Mouse (Mus musculus) thymus, postnatal 0 days (tissue): Measurements from ENCODE around the gene Plac1. TPM values are rescaled to one million over a fixed set of nuclear protein-coding genes. Genes with fewer than 3 reads are reported as not detected.
A peak's percentile ranks its signal among the peaks of the same experiment; 100 is the strongest.

Source experiments
- DNase-seq: peaks from one replicate; pipeline ENCODE4 v3.0.0-alpha.2; 2015; ENCODE audit warnings: low spot score
- polyA plus RNA-seq: library from polyadenylated mRNA; unstranded; fragments of >200 nt; fragmentation: Nextera tagmentation; extraction: Ambion mirVana; gene quantifications from 2 replicates; pipeline ENCODE4 v1.2.1, GENCODE M21; 2015

Plac1 gene
- polyA plus RNA-seq, 1 experiment from 2014 or later, result 0.92 TPM

DNA sequence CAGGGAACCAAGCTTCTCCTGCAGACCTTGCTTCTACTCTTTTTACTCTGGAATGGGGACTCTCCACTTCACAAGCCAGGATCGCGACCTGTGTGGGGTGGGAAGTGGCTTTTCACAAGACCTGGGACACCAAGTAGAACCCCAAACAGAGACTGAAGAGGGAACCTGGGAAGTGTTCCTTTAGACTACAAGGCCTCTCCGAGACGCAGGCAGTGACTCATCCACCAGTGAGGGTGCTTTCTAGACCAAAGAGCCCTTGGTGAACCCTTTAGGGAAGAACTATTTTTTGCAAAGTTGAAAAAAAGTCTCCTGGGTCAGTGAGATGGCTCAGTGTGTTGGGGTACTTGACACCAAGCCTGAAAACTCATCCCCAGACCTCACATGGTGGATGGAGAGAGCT is 129.8 kb downstream of the Plac1 start:
- no peak for DNase-seq

DNA sequence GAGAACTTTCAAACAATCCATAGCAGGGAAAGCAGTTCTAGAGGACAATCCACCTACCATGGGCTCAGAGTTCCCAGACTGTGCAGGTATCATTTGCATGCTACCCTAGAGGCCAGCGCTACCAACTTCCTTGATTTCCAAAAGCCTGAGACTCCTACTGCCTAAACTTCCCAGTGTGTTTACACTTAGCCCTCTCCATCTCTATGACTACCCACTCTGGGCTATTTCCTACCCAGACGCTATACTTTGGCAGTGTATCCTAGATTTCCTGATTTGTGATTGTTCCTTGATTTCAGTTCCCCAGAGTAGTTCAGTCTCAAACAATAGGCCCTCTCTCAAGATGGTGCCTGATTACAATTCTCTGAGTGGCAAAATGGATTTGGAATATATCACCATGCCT is 132.8 kb downstream of the Plac1 start:
- no peak for DNase-seq

DNA sequence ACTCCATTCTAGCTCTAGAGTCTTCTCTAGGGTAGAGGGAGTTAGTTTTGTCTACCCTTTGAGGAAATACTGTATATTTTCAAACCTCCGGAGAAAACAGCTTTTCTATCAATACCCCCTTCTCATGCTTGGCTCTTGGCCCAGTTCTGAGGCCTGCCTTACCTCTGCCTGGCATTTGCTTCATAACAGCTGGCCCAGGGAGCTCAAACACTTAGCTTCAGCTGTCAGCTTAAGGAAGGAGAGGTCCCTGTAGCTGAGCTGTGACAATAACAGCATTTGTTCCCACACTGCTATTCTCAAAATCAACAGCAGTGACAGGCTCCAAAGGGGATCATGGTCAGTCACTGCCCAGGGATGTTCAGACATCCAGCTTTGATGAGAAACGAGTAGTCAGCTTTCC is 138.7 kb downstream of the Plac1 start:
- DNase-seq, result no peak

DNA sequence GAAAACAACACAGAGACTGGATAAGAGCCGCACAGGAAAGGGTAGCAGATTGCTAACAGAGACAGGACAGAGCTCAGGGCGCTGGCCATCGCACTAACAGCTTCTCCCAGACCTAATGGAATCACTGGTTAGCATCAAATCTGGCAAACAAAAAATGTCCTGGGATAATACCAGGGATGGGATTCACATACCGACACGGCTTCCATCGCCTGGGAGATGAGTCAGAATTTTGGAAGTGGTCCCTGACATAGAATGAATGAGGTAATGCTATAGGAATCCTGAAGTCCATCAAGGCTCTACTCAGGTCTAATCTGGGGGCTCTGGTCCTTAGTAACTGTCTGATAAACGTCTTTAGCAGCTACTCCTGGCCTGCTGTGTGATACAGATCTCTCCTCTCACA is 140.0 kb downstream of the Plac1 start:
- no peak for DNase-seq

DNA sequence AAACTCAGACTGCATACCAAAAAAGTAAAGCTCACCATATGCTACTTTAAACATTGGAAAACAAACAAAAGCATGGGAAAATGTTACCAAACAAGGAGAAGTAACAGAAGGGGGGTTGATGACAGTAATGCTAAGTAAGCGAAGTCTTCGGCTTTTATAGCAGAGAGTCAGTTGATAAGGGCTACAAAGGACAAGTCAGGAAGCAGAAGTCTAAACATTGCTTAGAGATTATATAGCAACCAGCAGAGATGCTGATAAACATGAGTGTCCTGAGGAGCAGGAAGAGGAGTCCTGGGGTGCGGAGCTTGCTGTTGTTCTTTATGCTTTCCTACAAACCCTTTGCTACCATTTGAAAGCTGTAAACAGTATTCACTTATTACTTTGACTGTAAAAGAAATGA is 140.6 kb downstream of the Plac1 start:
- no peak for DNase-seq

DNA sequence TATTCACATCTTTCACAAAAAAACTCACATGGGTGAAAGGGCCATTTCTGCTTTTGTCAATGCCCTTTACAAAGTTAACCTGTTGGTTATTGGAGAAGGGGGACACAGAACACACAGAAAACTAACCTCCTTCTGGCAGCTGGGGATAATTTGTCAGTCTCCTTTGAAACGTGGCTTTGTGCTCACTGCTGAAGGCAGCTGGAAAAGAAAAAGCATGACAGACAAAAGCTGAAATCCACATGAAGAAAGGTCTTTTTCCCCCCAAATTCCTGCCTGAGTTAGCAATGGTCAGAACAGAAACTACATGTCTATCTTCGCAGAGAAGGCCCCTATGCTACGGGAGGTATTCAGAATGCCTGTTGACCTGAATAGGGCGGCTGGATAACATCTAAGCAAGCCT is 141.6 kb downstream of the Plac1 start:
- no peak for DNase-seq

DNA sequence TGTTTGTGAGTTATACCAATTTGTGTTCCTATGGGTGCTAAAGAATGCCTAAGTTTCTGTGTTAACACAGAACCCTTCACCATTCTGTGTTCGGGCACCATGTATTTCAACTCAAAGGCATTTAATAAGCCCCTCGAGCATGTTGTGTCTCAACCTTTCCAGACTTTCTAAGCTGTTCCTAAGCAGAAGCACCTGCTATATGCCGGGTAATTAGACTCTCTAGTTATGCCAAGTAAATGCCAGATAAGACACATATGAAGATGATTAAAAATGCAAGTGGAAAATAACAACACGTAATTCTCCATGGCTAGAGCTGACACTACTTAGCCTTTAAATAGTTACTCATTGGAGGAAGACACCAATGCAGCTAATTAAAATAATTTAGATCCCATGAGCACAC is 142.1 kb downstream of the Plac1 start:
- no peak for DNase-seq

DNA sequence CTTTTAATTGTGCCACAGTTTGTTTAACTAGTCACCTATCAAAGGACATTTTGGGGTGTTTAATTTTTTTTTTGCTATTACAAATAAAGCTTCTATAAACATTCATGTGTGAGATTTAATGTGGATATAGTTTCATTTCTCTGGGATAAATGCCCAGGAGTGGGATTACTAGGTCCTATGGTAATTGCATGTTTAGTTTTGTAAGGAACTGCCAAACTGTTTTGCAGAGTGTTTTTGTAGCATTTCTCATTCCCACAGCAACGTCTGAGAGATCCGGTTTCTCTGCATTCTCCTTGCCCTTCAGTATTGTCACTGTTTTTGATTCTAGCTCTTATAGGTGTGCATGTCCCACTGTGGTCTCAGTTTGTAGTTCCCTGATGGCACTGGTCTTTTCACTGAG is 146.5 kb downstream of the Plac1 start:
- no peak for DNase-seq

DNA sequence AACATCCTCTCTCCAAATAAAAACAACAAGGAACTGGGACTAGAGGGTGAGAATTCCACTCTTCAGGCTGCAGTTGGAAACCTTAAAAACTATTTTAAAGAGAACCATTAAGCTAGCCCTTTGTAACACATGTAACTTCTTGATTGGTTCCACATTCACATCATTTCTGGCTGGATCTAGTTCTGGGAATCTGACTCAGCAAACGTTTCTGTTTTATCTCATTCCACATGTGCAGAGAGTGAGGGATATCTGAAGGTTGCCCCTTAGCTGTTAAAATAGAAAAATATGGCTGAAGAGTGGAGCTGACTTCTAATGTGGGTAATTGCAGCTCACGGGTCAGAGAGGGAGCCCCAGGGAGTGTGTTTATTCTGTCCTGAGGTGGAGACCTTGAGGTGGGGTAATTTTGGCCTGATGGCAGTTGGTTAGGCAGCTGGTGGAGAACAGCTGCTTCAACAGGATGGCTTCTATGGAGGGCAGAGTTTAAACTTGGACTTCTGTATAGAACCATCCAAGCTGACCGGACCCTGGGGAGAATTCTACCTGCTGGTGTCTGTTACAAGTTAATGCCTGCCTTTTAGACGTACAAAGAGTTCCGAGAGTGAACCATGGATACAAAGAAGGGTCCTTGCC is 151.1 kb downstream of the Plac1 start:
- DNase-seq, result no peak

DNA sequence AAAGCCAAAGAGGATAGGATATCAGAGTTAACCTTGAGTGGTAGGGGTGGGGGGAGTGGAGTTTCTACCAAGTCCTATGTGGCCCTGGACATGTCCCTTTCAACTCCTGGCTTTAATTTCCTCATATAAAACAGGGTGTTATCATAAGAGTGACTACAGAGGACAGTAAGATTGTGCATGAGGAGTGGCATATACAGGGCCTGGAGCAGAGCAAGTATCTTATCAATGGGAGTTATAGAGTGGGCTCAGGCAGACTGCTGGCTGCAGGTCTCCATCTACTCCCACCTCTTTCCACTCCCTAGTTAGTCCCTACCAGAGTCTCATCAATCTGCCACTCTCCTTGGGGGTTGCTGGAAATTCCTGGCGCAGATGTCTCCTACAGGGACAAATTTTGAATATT is 152.7 kb downstream of the Plac1 start:
- no peak for DNase-seq

DNA sequence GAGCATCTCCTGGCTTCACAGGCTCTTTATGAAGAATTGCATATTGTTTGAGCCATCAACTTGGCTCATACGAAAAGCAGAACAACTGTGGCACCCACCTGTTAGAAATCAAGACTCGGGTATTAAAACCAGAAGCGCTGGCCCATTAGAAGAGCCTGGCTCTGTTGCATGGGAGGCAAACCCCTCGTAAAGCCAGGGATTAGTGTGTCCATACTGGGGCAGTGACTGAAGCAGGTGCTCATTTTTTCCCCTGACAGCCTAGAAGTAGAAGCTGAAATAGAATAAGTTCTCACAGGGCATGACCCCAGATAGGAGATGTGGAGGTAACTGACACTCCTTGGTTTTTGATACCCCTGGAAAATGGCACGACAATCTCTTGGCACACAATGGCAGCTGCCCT is 154.4 kb downstream of the Plac1 start:
- no peak for DNase-seq

DNA sequence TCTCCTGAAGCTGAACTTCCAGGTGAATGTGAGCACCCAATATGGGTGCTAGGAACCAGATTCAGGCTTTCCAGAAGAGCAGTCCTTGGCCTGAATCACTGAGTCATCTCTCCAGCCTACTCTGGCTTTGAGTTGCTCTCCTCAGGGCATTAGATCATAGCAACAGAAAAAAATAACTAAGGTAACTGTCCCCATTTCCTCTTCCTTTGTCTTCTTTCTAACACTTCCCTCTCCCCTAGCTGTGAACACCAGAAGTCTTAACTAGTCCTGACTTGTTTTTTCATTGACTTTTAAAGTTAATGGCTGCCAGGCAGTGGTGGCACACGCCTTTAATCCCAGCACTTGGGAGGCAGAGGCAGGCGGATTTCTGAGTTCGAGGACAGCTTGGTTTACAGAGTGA is 175.5 kb downstream of the Plac1 start:
- DNase-seq, result no peak

DNA sequence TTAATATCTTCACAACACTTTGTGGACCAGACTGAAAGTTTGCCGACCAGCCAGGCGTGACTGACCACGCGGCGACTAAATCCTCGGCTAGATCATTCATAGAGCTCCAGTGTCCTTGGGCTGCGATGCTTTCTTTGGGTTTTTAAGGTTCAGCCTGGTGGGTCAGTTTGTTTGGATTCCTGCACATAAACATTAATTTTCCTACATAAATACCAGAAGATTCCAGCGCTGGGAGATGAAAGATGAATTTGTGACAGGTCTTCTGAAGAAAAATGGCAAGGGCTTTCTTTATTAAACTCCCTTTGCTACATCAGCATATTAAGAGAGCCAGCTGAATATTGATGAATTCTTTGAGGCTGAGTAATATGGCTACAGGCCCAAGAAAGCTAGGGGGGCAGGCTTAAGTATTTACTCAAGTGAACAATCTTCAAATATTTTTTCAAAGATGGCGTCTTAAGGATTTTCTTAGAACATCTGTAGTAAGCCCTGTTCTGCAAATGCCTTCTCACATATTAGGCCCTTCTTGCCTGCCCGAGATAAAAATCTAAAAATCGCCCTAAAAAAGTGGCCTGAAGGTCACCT is 180.4 kb downstream of the Plac1 start:
- DNase-seq, result no peak

DNA sequence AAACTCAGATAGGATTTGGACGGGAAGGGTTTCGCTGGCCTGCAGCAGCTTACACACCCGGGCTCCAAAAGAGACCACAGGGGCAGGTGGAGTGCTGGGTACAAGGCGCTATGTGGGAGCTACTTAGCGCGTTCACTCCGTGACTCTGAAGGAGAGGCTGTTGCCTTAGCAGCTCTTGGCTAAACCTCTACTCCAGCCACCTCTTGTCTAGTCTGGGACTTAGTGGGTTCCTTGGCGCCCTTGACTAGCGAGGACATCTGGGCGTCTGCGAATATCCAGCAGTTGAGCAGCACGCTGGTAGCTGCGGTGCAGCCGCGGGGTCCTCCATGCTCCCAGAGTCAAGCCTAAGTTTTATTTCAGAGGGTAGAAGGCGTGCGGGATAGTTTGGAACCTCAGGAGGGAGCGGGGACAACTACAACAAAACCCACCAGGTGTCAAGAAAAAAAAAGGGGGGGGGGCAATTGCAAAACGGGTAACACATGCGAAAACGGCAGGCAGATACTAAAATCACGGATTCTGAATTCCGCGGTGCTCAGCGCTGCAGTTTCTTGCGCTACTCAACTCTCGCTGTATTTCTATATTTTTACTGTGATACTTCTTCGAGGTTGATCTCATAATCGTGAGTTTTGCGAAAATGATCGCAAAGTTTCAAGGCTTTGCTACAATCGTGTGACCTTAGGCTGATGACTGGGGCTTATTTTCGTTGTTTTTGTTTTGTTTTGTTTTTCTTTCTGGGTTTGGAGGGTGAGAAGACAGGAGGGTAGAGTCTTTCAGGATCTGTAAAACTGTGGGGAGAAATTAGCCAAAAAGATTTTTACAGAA is 181.2 kb downstream of the Plac1 start:
- peak; percentile 9 for DNase-seq

DNA sequence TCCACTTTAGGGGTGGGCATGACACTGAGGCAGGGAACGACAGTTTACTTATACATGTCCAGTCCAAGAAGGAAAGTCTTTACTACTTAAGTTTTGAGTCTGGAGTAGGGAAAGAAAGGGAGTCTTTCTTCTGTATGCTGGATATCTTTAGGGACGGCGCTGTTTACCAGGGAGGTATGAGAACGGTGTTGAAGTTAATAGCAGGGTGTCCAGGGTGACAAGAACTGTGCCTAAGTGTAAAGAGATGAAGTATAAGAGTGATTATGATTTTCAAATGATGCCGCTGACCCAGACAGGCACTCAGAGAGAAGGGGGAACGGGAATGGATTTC is 182.2 kb downstream of the Plac1 start:
- DNase-seq, result no peak

DNA sequence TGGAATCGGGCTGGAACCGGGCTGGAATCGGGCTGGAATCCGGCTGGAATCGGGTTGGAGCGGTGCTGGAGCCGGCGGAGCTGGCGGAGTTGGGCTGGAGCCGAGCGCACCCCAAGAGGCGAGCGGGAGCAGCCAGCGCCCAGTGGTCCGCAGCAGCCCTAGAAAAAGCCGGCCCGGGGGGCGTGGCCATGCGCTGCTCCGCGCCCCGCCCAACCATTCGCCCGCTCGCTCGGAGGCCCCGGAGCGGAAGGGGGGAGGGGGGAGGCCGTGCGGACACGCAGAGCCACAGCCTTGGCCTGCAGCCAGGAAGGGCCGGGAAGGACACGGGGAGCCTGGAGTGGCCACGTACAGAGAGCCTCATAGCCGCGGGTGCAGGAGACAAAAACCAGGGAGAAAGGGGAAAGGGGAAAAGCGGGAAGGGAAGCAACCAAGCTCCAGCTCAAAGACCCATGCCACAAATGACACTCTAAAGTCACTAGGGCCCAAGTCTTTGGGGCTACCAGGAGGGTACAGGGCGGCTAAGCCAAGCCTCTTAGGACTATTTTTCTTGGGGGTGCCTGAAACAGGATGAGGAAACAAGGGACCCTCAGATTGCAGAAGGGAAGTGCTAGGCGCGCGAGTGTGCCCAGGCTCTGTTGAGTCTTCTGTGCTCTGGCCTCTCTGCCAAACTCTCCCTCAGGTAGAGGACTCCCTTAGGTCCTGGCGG is 182.7 kb downstream of the Plac1 start:
- DNase-seq, result peak; percentile 55

DNA sequence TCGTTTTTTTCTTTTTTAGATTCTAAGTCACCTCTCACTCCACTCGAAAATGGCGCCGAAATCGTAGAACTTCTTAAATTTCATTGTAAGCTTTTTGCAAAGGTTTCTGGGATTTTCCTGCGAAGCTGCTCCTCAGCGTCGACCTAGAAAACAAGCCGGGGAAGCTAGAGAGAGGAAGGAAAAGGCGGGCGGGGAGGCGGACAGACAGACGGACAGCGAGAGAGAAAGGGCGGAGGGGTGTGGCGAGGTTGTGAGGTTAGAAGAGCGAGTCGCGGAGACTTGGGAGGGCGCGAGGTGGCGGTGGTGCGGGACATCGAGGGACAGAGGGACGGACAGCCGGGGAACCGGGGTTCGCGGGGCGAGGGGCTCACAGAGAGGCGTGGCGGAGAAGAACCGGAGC is 183.3 kb downstream of the Plac1 start:
- DNase-seq, result peak; percentile 7

DNA sequence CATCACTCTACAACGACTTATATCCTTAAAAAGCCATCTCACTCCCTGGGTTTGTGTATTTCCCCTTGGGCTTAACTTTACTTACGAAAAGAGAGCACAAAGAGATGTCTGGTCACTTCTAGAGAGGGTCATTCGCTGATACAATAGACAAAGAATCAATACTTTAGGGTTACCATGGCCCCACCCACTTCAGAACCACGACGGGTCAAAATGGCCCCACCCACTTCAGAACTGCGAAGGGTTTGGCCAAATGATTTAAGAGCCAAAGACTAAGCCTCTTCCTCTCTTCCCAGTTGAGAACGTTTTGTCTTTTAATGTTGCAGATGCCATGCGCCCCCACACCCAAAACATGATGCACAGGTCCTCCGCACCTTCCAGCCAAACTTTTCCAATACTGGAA is 184.1 kb downstream of the Plac1 start:
- no peak for DNase-seq

DNA sequence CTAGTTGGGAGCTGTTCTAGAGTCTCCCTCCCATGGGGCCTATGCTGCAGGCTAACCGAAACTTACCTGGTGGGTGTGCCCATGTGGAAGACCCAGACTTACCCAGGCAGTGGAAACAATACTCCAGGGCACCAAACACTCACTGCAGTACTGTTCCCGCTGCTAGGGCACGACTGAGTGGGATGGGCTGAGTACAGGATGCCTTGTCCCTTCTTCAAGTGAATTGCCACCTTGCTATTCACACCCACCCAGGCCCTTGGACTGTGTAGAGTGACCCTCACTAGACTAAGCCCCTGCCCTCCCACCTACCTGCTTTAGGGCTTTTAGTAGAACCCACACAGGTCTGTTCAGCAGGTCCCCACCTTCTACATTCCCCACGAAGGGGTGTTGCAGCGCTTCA is 186.0 kb downstream of the Plac1 start:
- no peak for DNase-seq

DNA sequence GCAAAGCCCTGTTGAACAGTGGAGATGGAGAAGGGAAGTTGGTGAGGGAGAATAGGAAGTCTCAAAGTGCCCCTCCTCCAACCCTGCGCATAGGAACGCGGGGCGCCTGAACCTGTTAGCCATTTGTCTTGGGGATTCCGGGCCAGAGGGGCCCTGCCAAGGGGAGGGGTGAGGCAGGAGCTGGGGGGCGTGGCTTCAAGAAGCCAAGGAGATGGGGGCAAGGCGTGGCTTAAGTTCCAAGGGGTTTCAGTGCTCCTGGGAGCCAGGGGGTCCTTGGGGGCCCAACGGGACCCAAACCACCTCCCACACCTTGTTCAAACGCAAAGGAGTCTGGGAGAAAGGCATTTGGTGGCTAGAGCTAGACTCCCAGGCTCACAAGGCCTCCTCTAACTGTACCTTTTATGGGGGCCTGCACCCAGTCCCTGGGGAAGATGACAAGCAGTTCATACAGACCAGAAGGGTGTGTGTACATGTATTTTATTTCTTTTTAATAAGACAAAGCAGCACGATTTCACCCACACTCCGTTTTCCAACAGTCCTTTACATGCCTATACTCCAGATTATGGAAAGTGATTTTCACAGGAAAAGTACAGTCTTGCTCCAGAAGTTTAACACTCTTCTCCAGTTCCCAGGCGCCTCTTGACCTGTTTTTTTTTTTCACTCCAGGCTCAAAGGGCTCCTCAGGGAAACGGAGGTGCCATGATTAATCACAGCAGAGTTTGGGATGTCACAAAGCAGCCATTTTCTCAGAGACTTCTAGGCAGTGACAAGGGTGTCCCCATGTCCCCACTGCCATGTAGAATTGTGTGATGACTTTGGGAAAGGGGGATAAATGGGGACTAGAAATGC is 187.0 kb downstream of the Plac1 start:
- peak; percentile 51 for DNase-seq

DNA sequence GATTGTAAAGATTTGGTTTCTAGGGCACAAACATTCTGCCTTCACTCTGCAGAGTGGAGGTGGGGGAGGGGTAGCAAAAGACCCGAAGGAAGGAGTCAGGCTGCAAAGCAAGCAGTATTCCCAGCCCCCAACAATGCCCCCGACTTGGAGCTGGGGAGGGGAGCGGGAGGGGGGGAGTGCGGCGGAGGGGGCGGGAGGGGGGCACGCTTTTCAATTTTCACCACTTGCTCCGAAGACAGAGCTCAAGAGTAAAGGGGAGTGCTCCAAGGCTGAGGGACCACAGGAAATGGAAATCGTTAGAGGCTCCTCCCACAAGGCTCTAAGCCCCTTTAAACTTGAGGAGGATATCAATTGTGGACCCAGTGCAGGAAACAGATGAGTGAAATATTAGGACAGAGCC is 189.6 kb downstream of the Plac1 start:
- peak; percentile 45 for DNase-seq
